Comparison of ENCODE assay signal across 13 mouse cellular contexts in the genomic region with DNA sequence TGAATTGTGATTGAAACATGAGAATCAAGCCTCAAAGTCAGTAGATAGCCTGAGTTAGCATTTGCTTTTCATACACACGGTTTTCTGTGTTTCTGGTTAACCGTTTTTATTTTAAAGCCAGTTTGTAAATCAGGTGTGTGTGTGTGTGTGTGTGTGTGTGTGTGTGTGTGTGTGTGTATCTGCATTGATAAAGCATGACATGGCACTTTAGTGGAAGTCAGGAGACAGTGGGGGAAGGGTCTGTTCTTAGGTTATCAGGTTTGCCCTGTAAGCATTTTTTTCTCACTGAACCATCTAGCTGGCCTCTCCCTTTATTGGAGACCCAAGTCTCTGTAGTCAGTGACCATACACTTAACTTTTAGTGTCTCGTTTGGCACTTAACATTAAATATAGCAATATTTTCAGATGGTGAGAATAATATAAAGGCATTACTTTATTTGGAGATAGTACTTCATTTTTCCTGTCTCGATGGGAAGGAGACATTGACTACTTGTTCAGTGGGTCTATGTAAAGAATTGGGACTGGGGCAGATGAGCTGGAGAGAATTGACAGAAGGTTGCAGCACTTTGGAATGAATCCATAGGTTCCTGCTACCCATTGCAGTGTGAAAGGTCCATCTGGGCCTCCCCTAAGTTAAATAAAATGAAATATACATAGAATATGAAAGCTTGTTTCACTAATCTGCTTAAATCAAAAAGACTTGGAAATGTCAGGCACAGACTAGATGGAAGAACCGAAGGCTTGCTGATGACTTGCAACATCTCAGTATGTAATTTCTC.
"Had no signal": no experiment of that assay in that cellular context is flagged by ENCODE, and none has a peak within 500 bp of the region (broad histone marks: within the 10 kb centered on the region; RNA-seq: fewer than 3 reads in every experiment).

No protein-coding gene starts in this region.

- H3K36me3 ChIP-seq: kidney, embryonic 15.5 days; limb, embryonic 12.5 days; midbrain, embryonic 13.5 days; neural tube, embryonic 15.5 days had no signal

- ATAC-seq: lung, postnatal 0 days; midbrain, embryonic 13.5 days had no signal

- H3K9ac ChIP-seq: kidney, embryonic 15.5 days; limb, embryonic 12.5 days; liver, embryonic 14.5 days; midbrain, embryonic 13.5 days; neural tube, embryonic 15.5 days had no signal

- H3K4me3 ChIP-seq: kidney, embryonic 15.5 days; limb, embryonic 12.5 days; midbrain, embryonic 13.5 days; neural tube, embryonic 15.5 days had no signal

- H3K4me1 ChIP-seq: kidney, embryonic 15.5 days; limb, embryonic 12.5 days; midbrain, embryonic 13.5 days; neural tube, embryonic 15.5 days had no signal

- DNase-seq: kidney, adult 2 months; kidney, postnatal 14 days; layer of hippocampus, postnatal 36 days; lung, adult 2 months; lung, postnatal 36 days; thymus, postnatal 25 days had no signal

- H3K27me3 ChIP-seq: kidney, embryonic 15.5 days; limb, embryonic 12.5 days; midbrain, embryonic 13.5 days; neural tube, embryonic 15.5 days had no signal

- H3K4me2 ChIP-seq: kidney, embryonic 15.5 days; limb, embryonic 12.5 days; midbrain, embryonic 13.5 days; neural tube, embryonic 15.5 days had no signal

- H3K27ac ChIP-seq: kidney, embryonic 15.5 days; limb, embryonic 12.5 days; liver, embryonic 14.5 days; midbrain, embryonic 13.5 days; neural tube, embryonic 15.5 days; stomach, postnatal 0 days had no signal

- H3K9me3 ChIP-seq: kidney, embryonic 15.5 days; limb, embryonic 12.5 days; midbrain, embryonic 13.5 days; neural tube, embryonic 15.5 days had no signal
